Mouse (Mus musculus): ENCODE data around the gene Procr.

- TF ChIP-seq MAFK (IDR thresholded peaks at IDR 0.05; ENCODE audit: insufficient read depth, low read depth, low read length) (no peak), ZC3H11A (IDR thresholded peaks at IDR 0.05; ENCODE audit: borderline replicate concordance, low read depth, low read length) (no peak), CHD2 (IDR thresholded peaks at IDR 0.05; ENCODE audit: low read depth, low read length) (no peak)
Measured at GRCm38 (mm10) chr2:155798613-155799012, 47.7 kb downstream of the Procr start.
